Mouse (Mus musculus) cerebellum, adult 9-11 months (tissue): ENCODE results near the gene Gbgt1.
A peak's percentile ranks its signal among the peaks of the same experiment; 100 is the strongest.

ENCODE experiments used
- DNase-seq: peaks from one replicate; pipeline ENCODE4 v3.0.0; 2022

Gbgt1 gene

DNA sequence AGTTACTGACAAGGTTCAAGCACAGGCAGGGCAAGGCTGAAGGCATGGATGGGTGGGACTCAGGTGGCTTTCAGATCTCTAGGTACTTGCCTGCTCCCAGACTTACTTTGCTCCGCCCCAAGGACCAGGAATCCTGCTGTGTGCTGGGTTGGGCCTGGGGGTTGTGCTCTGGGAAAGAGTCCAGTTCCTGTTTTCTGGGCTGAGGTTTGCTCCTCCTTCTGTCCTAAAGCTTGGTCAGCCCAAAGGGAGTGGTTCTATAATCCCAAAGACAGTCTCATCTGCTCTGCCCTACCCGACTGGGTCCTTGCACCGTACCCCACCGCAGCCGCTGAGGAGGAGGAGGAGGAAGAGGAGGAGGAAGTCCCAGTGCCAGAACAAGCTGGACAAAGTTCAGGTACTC, at the start of gene Gbgt1:
Gene Gbgt1 (plus strand): TSS at position 221 of the 400 bp plus-strand sequence.
- peak; percentile 4 for DNase-seq

GRCm38 (mm10) chr2:28447315-28447670, 49.4 kb upstream of the Gbgt1 start:
- no peak for DNase-seq

DNA sequence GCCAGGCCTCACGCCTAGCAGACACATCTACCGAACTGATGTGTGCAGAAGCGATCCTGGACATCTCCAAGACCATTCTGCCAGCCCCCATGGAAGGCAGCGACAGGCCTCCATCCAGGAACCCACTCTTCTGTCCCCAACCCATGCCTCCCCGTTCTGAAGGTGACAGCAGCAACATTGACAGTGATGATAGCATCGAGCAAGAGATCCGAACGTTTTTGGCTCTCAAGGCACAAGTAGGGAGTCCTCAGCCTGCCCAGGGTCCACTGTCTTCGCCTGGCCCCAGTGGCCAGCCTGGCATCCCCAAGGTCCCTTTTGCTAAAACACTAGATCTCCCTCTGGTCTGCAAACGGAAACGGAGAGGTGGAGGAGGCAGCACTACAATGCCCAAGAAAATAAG, 45.0 kb upstream of the Gbgt1 start:
- no peak for DNase-seq

- no peak for DNase-seq
Observed at GRCm38 (mm10) chr2:28453539-28453938, 43.2 kb upstream of the Gbgt1 start.

GRCm38 (mm10) chr2:28456616-28457015, 40.1 kb upstream of the Gbgt1 start:
- no peak for DNase-seq

GRCm38 (mm10) chr2:28463919-28464318, 32.8 kb upstream of the Gbgt1 start:
- DNase-seq = peak; percentile 63

DNA sequence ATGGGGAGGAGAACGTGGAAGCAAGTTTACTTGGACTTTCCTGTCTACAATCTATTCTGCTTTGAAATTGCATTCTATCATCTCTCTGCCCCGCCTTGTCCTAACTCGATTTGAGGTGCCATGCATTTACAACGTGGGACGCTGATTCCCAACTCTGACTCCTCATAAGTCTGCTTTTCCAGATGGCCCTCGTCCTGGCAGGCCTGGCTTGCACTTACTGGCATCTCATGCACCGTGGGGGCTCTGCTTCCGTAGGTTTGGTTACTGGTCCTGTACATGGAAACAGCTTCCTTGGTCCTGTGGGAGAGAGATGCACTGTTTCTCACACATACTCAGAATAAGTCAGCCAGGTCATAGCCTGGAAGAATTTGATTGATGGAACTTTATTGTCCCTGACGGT, 31.8 kb upstream of the Gbgt1 start:
- DNase-seq = no peak

- DNase-seq = peak; percentile 81
Observed at GRCm38 (mm10) chr2:28465836-28466518, 30.7 kb upstream of the Gbgt1 start, which contains the start of gene 1700007K13Rik. Gene 1700007K13Rik, minus strand, starts transcription at chr2:28466332.

DNA sequence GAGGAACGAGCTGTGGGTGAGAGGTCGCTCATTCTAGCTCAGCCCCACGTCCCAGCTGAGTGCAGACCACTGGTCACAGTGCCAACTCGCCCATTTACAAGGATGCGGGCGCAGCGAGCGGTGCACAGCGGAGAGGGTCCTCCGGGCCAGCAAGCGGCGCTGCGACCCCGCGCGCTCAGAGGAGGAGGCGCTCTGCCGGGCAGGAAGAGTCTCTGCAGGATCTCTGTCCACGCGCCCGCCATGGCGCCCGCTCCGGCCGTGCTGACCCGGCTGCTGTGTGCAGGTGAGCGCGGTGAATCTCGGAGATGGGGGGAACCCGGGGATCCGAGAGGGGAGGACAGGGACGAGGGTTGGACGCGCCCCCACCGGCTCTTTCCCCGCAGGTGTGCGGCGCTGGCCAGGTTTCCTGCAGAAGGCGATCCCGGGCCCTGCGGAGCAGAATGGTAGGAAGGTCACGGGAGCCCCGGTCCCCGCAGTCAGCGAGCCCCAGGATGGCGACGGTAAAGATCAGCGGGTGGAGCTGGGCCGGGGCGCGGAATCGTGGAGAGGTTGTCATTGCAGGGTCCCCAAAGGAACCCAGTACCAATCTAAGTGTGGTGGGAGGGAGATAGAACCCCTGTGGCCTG, 28.7 kb upstream of the Gbgt1 start, which contains the start of gene Mrps2:
Gene Mrps2 (plus strand): TSS at position 207 of the 626 bp plus-strand sequence.
- DNase-seq = peak; percentile 86

DNA sequence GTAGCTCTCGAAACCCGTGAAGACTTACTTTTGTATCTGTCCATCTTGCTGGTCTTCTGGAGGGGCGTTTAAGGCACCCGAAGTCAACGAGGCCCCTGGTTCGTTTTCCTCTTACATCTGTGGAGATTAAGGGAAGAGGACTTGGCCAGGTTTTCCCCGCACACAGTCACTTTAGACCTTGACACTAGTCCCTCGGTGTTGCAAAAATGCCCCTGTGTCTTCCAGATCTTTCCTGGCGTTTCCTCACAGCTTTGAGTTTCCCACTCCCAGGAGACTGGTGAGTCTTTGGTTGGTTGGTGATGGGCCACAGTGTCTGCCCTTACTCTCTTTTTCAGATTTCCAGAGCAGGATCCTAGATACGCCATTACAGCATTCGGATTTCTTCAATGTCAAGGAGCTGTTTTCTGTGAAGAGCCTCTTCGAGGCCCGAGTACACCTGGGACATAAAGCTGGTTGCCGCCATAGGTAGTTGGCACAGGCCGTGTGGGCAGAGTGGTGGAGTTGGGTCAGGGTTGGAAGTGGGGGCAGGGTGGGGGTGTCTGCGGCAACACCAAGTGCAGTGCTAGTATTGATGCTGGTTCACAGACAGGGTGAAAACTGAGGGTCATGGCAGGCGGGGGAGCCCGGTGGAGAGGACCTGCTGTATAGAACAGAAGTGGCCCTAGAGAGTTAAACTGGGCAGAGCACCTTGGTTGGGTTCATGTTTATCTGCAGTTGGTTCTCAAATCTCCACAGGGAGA, 28.0 kb upstream of the Gbgt1 start:
- DNase-seq = peak; percentile 35

DNA sequence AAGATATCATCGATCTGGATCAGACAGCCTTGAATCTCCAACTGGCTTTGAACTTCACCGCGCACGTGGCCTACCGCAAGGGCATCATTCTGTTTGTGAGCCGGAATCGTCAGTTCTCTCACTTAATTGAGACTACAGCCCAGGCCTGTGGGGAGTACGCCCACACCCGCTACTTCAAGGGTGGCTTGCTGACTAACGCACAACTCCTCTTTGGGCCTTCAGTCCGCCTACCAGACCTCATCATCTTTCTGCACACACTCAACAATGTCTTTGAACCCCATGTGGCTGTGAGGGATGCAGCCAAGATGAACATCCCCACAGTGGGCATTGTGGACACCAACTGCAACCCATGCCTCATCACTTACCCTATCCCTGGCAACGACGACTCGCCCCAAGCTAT, 27.2 kb upstream of the Gbgt1 start:
- no peak for DNase-seq

DNA sequence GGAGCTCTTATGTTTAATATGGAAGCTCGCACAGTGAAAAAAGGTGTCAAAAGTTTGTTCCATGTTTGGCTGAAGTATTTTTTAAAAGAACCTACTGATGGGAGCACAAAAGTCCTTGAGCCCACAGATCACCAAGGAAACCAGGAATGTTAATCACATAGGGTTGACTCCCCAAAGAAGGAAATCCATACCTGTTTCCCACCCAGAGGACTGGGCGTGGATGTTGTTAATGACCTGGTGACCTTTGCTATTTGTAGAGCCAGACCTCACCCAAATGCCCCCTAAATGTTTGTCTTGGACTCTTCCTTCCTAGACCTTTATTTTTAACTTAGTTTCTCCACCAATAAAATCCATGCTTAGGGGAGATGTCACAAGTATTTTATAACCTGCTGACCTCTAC, 26.1 kb upstream of the Gbgt1 start:
- no peak for DNase-seq

GRCm38 (mm10) chr2:28472011-28472410, 24.7 kb upstream of the Gbgt1 start:
- peak; percentile 5 for DNase-seq

DNA sequence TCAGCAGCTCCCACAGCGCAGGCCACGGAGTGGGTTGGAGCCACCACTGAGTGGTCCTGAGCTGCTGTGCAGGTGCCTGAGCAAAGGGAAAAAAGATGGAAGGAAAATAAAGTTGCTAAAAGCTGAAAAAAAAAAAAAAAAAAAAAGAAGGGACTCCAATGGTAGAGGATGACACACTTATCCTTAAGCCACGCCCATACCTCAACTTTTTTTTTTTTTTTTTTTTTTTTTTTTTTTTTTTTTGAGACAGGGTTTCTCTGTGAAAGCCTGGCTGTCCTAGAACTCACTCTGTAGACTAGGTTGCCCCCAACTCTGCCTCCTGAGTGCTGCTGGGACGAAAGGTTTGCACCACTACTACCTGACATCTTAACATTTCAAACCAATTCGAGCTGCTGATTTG, 18.7 kb upstream of the Gbgt1 start:
- DNase-seq = peak; percentile 0

- peak; percentile 2 for DNase-seq
Observed at GRCm38 (mm10) chr2:28479208-28480204, 17.2 kb upstream of the Gbgt1 start.

- no peak for DNase-seq
Observed at GRCm38 (mm10) chr2:28483861-28484260, 12.8 kb upstream of the Gbgt1 start.

DNA sequence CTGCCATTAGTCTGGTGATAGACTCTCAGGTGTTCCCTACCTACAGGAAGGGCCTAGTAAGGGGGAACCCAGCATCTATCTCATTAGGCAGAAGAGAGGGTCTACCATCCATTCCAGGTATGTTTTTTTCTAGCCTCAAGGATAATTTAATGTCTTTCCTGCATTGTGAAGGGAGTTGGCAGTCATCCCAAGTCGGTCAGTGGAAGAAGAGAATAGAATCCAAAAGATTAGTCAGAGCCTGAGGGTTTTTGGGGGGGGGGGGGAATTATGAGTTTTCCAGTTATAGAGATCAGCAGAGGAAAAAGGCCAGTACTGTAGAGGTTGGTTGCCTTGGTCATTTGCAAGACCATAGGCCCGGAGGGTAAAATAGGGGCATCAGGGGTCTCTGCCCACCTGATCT, 2.2 kb upstream of the Gbgt1 start:
- DNase-seq = peak; percentile 1

- DNase-seq = peak; percentile 1
Observed at GRCm38 (mm10) chr2:28495207-28495756, 1.4 kb upstream of the Gbgt1 start.

- DNase-seq = peak; percentile 1
Observed at GRCm38 (mm10) chr2:28495801-28496595, 693 bp upstream of the Gbgt1 start.

DNA sequence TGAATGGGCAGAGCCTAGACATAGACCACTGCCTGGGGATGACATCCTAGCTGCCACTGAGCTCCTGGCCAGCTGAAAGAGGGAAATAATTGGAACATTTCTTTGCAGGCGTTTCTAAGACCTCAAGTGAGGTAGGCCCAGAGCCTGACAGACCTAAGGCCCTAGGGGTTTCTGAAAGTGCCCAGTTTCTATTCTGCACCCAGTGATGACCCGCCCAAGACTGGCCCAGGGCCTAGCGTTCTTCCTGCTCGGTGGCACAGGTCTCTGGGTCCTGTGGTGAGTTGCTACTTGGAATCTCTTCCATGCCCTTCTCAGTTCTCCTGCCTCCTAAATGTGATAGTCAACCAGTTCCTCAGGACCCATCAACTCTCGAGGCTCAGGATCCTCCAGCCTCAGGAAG, 870 bp downstream of the Gbgt1 start:
- DNase-seq = peak; percentile 0

- peak; percentile 0 for DNase-seq
Observed at GRCm38 (mm10) chr2:28498431-28498830, 1.7 kb downstream of the Gbgt1 start.
